Mouse (Mus musculus): Measurements from ENCODE around the gene Tbcc. TPM values are rescaled to one million over a fixed set of nuclear protein-coding genes. Genes with fewer than 3 reads are reported as not detected.
A peak's percentile ranks its signal among the peaks of the same experiment; 100 is the strongest.

Gene Tbcc
- polyA plus RNA-seq, 2 experiments = 27.8 to 63.3 TPM

DNA sequence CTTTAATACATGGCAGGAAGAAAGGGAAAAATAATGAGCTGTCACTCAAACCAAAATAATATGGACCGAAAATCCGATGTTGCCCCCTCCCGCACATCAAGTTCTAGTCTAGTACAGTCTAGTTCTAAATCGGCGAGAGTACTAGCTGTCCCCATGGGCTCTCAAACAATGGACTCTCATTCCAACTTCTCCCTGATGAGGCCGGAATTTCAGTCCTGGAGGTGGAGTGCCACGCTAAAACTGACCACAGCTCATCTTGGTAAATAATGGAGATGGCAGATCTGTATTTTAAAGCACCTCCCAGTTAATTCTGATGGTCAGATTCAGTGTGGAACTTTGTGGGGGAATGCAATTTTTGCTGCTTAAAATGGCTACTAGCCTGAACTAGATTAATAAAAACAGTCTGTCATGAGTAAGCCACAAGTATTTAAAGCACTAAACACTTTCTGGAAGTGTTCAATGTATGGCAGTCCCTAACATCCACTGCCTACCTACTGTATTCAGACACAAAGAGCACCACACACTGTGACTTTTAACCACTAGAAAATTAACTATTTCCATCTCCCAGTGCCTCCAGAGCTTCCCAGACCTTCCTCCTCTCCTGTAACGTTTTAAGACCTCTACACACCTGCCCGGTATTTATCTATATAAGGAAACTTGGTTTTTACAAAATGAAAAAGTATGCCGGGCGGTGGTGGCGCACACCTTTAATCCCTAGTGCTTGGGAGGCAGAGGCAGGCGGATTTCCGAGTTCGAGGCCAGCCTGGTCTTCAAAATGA is 35.0 kb upstream of the Tbcc start:
- Histone ChIP-seq H3K27me3 (ENCODE audit: control insufficient read depth, insufficient read depth, low read length) (no peaks in the 10 kb centered on the region), H3K4me2 (replicated peaks; ENCODE audit: low read depth, low read length, severe bottlenecking) (peak overlapping the region; percentile 62), H3K9ac (ENCODE audit: low read depth, low read length, severe bottlenecking) (peak overlapping the region; percentile 100), H3K4me1 (ENCODE audit: control insufficient read depth, insufficient read depth, low read length) (peaks cover 21% of the 10 kb centered on the region), H3K4me3 (replicated peaks; ENCODE audit: low read length) (peak overlapping the region; percentile 98), H3K27ac (replicated peaks; ENCODE audit: low read depth, low read length) (peak overlapping the region; percentile 100), H3K36me3 (ENCODE audit: control insufficient read depth, insufficient read depth, low read length) (peaks cover 9% of the 10 kb centered on the region; the same call in 1 of the 2 replicates), H3K9me3 (ENCODE audit: control insufficient read depth, low read length) (no peaks in the 10 kb centered on the region)
- TF ChIP-seq POLR2A (IDR thresholded peaks at IDR 0.05; ENCODE audit: borderline replicate concordance, extremely low read depth, insufficient read depth, insufficient read length) = no peak
- DNase-seq (ENCODE audit: low spot score) (no peak), ATAC-seq (ENCODE audit: low FRiP score, low read depth) (no peak)
- WGBS = 57% methylated on average over 15 of the region's 15 CpGs

DNA sequence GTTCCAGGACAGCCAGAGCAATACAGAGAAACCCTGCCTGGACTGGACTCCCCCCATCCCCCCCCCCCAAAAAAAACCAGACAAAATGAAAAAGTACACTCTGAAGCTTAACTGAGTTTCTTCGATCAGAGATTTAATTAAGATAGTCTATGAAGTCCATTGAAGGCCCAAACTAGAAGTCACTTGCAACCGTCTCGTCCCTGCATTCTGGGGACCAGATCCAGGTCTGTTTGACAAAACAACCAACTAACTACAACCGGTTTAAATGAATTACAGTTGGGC is 34.4 kb upstream of the Tbcc start:
- Histone ChIP-seq H3K4me2 (replicated peaks; ENCODE audit: low read depth, low read length, severe bottlenecking) (peak overlapping the region; percentile 62), H3K9ac (ENCODE audit: low read depth, low read length, severe bottlenecking) (peak overlapping the region; percentile 100), H3K27ac (replicated peaks; ENCODE audit: low read depth, low read length) (peak overlapping the region; percentile 100), H3K4me3 (replicated peaks; ENCODE audit: low read length) (peak overlapping the region; percentile 98), H3K9me3 (ENCODE audit: control insufficient read depth, low read length) (no peaks in the 10 kb centered on the region), H3K36me3 (ENCODE audit: control insufficient read depth, insufficient read depth, low read length) (peaks cover 6% of the 10 kb centered on the region; the same call in 1 of the 2 replicates), H3K4me1 (ENCODE audit: control insufficient read depth, insufficient read depth, low read length) (peaks cover 21% of the 10 kb centered on the region), H3K27me3 (ENCODE audit: control insufficient read depth, insufficient read depth, low read length) (no peaks in the 10 kb centered on the region)
- ATAC-seq (ENCODE audit: low FRiP score, low read depth) (no peak), DNase-seq (ENCODE audit: low spot score) (no peak)
- 7% methylated on average over 4 of the region's 4 CpGs for WGBS
- no peak for TF ChIP-seq POLR2A (IDR thresholded peaks at IDR 0.05; ENCODE audit: borderline replicate concordance, extremely low read depth, insufficient read depth, insufficient read length)

DNA sequence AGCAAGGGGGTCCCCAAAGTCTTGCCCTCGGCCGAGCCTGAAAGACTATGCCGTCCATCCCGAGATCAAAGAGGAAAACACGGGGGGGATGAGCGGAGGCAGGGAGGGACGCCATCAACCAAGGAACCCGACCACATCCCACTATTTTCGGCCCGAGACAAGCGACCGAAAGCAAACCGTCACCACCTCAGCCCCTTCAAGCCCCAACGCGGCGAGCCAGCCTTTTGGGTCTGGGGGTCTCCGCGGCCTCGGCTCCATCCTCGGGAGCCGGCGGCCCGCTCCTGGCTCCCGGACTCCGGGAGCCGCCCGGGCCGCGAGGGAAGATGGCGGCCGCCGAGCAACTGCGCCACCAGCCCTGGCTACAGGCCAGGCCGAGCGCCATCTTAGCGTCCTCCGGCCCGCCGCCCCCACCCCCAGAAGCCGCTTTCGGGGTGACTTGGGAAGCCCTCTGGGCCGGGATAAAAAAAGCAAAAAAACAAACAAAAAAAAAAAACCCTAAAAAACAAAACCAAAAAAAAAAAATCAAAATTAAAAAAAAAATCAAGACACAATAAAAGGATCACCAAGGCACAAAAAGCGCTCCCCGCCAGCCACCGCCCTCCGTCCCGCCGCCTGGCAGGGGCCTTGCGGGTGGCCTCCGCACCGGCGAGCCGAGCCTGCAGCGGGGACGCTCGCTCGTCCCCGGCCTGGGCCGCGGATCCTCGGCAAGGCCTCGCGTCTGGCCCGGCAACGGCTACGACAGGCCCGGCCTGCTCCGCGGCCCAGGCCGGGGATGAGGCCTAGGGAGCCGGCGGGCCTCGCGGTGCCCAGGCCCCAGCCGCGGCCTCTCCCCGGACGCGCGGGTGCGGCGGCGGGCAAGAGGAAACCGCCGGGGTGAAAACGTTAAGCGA is 33.8 kb upstream of the Tbcc start:
- peak overlapping the region; percentile 62 for H3K4me2 ChIP-seq (replicated peaks; ENCODE audit: low read depth, low read length, severe bottlenecking)
- H3K4me3 ChIP-seq (replicated peaks; ENCODE audit: low read length) = peak overlapping the region; percentile 98
- H3K36me3 ChIP-seq (ENCODE audit: control insufficient read depth, insufficient read depth, low read length) = peaks cover 6% of the 10 kb centered on the region; the same call in 1 of the 2 replicates
- H3K9me3 ChIP-seq (ENCODE audit: control insufficient read depth, low read length) = no peaks in the 10 kb centered on the region
- under 1% methylated on average over 85 of the region's 87 CpGs for WGBS
- peak; percentile 40; the same call in 1 of the 2 replicates for TF ChIP-seq POLR2A (IDR thresholded peaks at IDR 0.05; ENCODE audit: borderline replicate concordance, extremely low read depth, insufficient read depth, insufficient read length)
- ATAC-seq (ENCODE audit: low FRiP score, low read depth) = peak; percentile 27; the same call in 1 of the 2 replicates
- peaks cover 21% of the 10 kb centered on the region for H3K4me1 ChIP-seq (ENCODE audit: control insufficient read depth, insufficient read depth, low read length)
- H3K27ac ChIP-seq (replicated peaks; ENCODE audit: low read depth, low read length) = peak overlapping the region; percentile 100
- peak; percentile 90 for DNase-seq (ENCODE audit: low spot score)
- H3K9ac ChIP-seq (ENCODE audit: low read depth, low read length, severe bottlenecking) = peak overlapping the region; percentile 100
- no peaks in the 10 kb centered on the region for H3K27me3 ChIP-seq (ENCODE audit: control insufficient read depth, insufficient read depth, low read length)

DNA sequence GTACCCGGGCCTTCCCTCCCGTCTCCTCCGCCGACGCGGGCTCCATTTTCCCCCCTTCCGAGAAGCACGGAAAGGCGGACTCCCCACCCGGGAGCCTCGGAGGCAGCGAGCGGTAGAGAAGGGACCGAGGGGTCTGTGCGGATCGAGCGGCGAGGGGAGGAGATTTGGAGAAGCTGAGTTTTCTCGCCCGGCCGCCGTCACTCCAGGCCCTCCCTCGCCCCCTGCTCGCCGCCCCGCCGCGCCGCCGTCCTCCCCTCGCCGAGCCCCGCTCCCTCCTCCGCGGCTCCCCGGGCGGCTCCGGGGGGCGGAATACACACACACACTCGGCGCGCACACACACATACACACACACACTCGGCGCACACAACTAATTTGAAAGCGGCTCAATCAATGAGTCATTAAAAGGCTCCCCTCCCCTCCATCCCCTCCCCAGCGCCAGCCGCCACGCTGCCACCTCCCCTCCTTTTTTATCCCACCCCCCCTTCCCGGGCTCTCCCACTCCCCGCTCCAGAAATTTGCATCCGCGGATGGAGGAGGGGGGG is 33.1 kb upstream of the Tbcc start:
- ATAC-seq (ENCODE audit: low FRiP score, low read depth) (peak; percentile 74), DNase-seq (ENCODE audit: low spot score) (peak; percentile 84)
- Histone ChIP-seq H3K4me2 (replicated peaks; ENCODE audit: low read depth, low read length, severe bottlenecking) (peak overlapping the region; percentile 62), H3K4me3 (replicated peaks; ENCODE audit: low read length) (peak overlapping the region; percentile 98), H3K9me3 (ENCODE audit: control insufficient read depth, low read length) (no peaks in the 10 kb centered on the region), H3K36me3 (ENCODE audit: control insufficient read depth, insufficient read depth, low read length) (peaks cover 6% of the 10 kb centered on the region; the same call in 1 of the 2 replicates), H3K27ac (replicated peaks; ENCODE audit: low read depth, low read length) (peak overlapping the region; percentile 100), H3K27me3 (ENCODE audit: control insufficient read depth, insufficient read depth, low read length) (no peaks in the 10 kb centered on the region), H3K9ac (ENCODE audit: low read depth, low read length, severe bottlenecking) (peak overlapping the region; percentile 100), H3K4me1 (ENCODE audit: control insufficient read depth, insufficient read depth, low read length) (peaks cover 21% of the 10 kb centered on the region)
- 0% methylated on average over 11 of the region's 52 CpGs for WGBS
- 0 out of 2 replicates have a peak, but pooled peaks have one; percentile 14 for TF ChIP-seq POLR2A (IDR thresholded peaks at IDR 0.05; ENCODE audit: borderline replicate concordance, extremely low read depth, insufficient read depth, insufficient read length)
